10 mouse cellular contexts compared by ENCODE assay signal in the genomic region with DNA sequence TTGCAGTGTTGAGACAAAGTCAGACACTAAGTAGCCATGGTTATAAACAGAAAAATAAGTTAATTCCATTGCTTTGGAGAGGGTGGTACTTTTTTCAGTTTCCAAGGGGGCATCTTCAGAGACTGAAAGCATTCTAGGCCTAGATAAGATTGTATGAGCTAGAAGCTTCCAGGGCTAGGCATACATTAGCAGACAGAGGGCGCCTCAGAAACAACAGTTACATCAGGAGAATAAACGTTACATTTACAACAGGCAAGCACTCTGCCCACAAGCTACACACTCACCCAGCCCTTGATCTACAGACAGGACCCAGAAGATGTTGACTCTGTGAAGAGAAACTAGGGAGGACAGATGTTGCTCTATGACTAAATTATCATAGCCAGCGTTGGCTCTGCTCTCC. TPM values are rescaled to one million over a fixed set of nuclear protein-coding genes. Genes with fewer than 3 reads are reported as not detected.
DNase-seq lines count a peak whose midpoint lies in the region; ATAC-seq and TF ChIP-seq lines count a peak whose summit lies in the region.
"Had no signal": no experiment of that assay in that cellular context is flagged by ENCODE, and none has a peak within 500 bp of the region (broad histone marks: within the 10 kb centered on the region; RNA-seq: fewer than 3 reads in every experiment).

No protein-coding gene starts in this region.

- no peak overlapping the region for H3K27ac ChIP-seq in embryonic facial prominence, embryonic 14.5 days (replicated peaks; ENCODE audit: low read depth, low read length)
- H3K27ac ChIP-seq in embryonic facial prominence, embryonic 10.5 days (replicated peaks): no peak overlapping the region
- H3K27ac ChIP-seq: stomach, embryonic 15.5 days had no signal

- WGBS in embryonic facial prominence, embryonic 14.5 days: 52% methylated on average over 3 of the region's 3 CpGs
- 61% methylated on average over 3 of the region's 3 CpGs for WGBS in embryonic facial prominence, embryonic 10.5 days

- H3K4me1 ChIP-seq in embryonic facial prominence, embryonic 14.5 days (ENCODE audit: control insufficient read depth, insufficient read depth, low read length): no peaks in the 10 kb centered on the region
- H3K4me1 ChIP-seq in embryonic facial prominence, embryonic 10.5 days: no peaks in the 10 kb centered on the region
- H3K4me1 ChIP-seq: stomach, embryonic 15.5 days had no signal

- no peak overlapping the region for H3K4me3 ChIP-seq in embryonic facial prominence, embryonic 14.5 days (ENCODE audit: low read depth, low read length)
- H3K4me3 ChIP-seq in embryonic facial prominence, embryonic 10.5 days: no peak overlapping the region
- H3K4me3 ChIP-seq: stomach, embryonic 15.5 days had no signal

- intact Hi-C loops in left cerebral cortex, postnatal 14 days (cut with DNase I): no loop called here
- intact Hi-C loops in left cerebral cortex, postnatal 10 days (cut with DNase I): no loop called here

- no peak for TF ChIP-seq POLR2A in brain, embryonic 14.5 days (IDR thresholded peaks at IDR 0.05; ENCODE audit: borderline replicate concordance, extremely low read depth, insufficient read depth, insufficient read length, poor library complexity, severe bottlenecking)

- no peak overlapping the region for H3K4me2 ChIP-seq in embryonic facial prominence, embryonic 14.5 days (ENCODE audit: low read depth, low read length)
- H3K4me2 ChIP-seq: stomach, embryonic 15.5 days had no signal

- peaks cover 51% of the 10 kb centered on the region for H3K36me3 ChIP-seq in embryonic facial prominence, embryonic 14.5 days (ENCODE audit: control insufficient read depth, insufficient read depth, low read length)
- H3K36me3 ChIP-seq in embryonic facial prominence, embryonic 10.5 days (replicated peaks): peaks cover 57% of the 10 kb centered on the region
- H3K36me3 ChIP-seq: stomach, embryonic 15.5 days had no signal

- peak; percentile 40; the same call in 1 of the 2 replicates for TF ChIP-seq CTCF in brain, embryonic 14.5 days (IDR thresholded peaks at IDR 0.05; ENCODE audit: borderline replicate concordance, extremely low read depth, insufficient read depth, insufficient read length)

- H3K9me3 ChIP-seq in embryonic facial prominence, embryonic 14.5 days (ENCODE audit: control insufficient read depth, low read length): no peaks in the 10 kb centered on the region
- H3K9me3 ChIP-seq in embryonic facial prominence, embryonic 10.5 days: no peaks in the 10 kb centered on the region
- H3K9me3 ChIP-seq: G1E; stomach, embryonic 15.5 days had no signal

- peak; percentile 38 for DNase-seq in embryonic facial prominence, embryonic 14.5 days (ENCODE audit: low spot score)
- no peak for DNase-seq in embryonic facial prominence, embryonic 10.5 days (ENCODE audit: low spot score)
- DNase-seq in left cerebral cortex, postnatal 14 days (ENCODE audit: low spot score in 2 of 2): peak; percentile 46 to 66
- no peak for DNase-seq in left cerebral cortex, postnatal 10 days (ENCODE audit: extremely low spot score in 1 of 2, low spot score in 2 of 2)
- peak; percentile 58 for DNase-seq in brain, embryonic 14.5 days (ENCODE audit: low read depth)
- peak; percentile 26 for DNase-seq in right cerebral cortex, postnatal 14 days
- DNase-seq in gastrocnemius, postnatal 10 days: no peak
- no peak for DNase-seq in natural killer cell, adult 2 months (ENCODE audit: low spot score in 2 of 2)

- H3K9ac ChIP-seq in embryonic facial prominence, embryonic 14.5 days (ENCODE audit: low read depth, low read length): no peak overlapping the region
- H3K9ac ChIP-seq: stomach, embryonic 15.5 days had no signal

- ATAC-seq in embryonic facial prominence, embryonic 14.5 days (ENCODE audit: low read depth): no peak

- H3K27me3 ChIP-seq in embryonic facial prominence, embryonic 14.5 days (replicated peaks; ENCODE audit: control insufficient read depth, insufficient read depth, low read length): no peaks in the 10 kb centered on the region
- H3K27me3 ChIP-seq in embryonic facial prominence, embryonic 10.5 days (replicated peaks; ENCODE audit: low read depth, poor library complexity, severe bottlenecking): no peaks in the 10 kb centered on the region
- H3K27me3 ChIP-seq: stomach, embryonic 15.5 days had no signal

RNA-seq across cellular contexts. Expression of a gene that starts 34.4 kb away (rescaled TPM):
- polyA plus RNA-seq in embryonic facial prominence, embryonic 14.5 days (2014; fragmentation: Nextera tagmentation; extraction: Ambion mirVana): 74.6 and 81.1 TPM in 2 replicates
- 11.1 and 11.2 TPM in 2 replicates for polyA plus RNA-seq in embryonic facial prominence, embryonic 10.5 days (2016; fragmentation: Nextera tagmentation; extraction: Ambion mirVana)
- 1 to 10 TPM; 8.4 to 9.7 TPM for total RNA-seq in left cerebral cortex, postnatal 14 days (2021)
- total RNA-seq in left cerebral cortex, postnatal 10 days (2021): 10 to 100 TPM in 1 of 2 experiments, 1 to 10 TPM in 1; 8.1 to 10.7 TPM
- 11.6 and 12.2 TPM in 2 replicates for polyA plus RNA-seq in brain, embryonic 14.5 days (2012; rRNA removed)
- 10 to 100 TPM; 20.9 to 26.6 TPM for total RNA-seq in gastrocnemius, postnatal 10 days (2021)

RNA-seq across cellular contexts. Expression of a gene that starts 36.6 kb away (rescaled TPM):
- polyA plus RNA-seq in embryonic facial prominence, embryonic 14.5 days (2014; fragmentation: Nextera tagmentation; extraction: Ambion mirVana): 10.1 and 11.1 TPM in 2 replicates
- 17.6 and 18.2 TPM in 2 replicates for polyA plus RNA-seq in embryonic facial prominence, embryonic 10.5 days (2016; fragmentation: Nextera tagmentation; extraction: Ambion mirVana)
- 1 to 10 TPM; 8.5 to 9.4 TPM for total RNA-seq in left cerebral cortex, postnatal 14 days (2021)
- total RNA-seq in left cerebral cortex, postnatal 10 days (2021): 10 to 100 TPM in 1 of 2 experiments, 1 to 10 TPM in 1; 9.1 to 11.0 TPM
- 15.9 and 16.5 TPM in 2 replicates for polyA plus RNA-seq in brain, embryonic 14.5 days (2012; rRNA removed)
- total RNA-seq in gastrocnemius, postnatal 10 days (2021): 1 to 10 TPM; 6.0 to 7.5 TPM

RNA-seq across cellular contexts. Expression of a gene that starts 50.0 kb away (rescaled TPM):
- polyA plus RNA-seq in embryonic facial prominence, embryonic 14.5 days (2014; fragmentation: Nextera tagmentation; extraction: Ambion mirVana): 17.9 and 18.0 TPM in 2 replicates
- polyA plus RNA-seq in embryonic facial prominence, embryonic 10.5 days (2016; fragmentation: Nextera tagmentation; extraction: Ambion mirVana): 8.6 and 9.1 TPM in 2 replicates
- total RNA-seq in left cerebral cortex, postnatal 14 days (2021): 10 to 100 TPM; 91.4 to 98.7 TPM
- total RNA-seq in left cerebral cortex, postnatal 10 days (2021): 100 to 1,000 TPM; 146 to 177 TPM
- 50.6 and 72.2 TPM in 2 replicates for polyA plus RNA-seq in brain, embryonic 14.5 days (2012; rRNA removed)
- 1 to 10 TPM; 7.3 to 7.9 TPM for total RNA-seq in gastrocnemius, postnatal 10 days (2021)

Comparison
In these comparisons a context has a peak if more than half of its experiments do, and no peak if none do; other contexts are left out.
1. DNase-seq: peak in embryonic facial prominence, embryonic 14.5 days (single experiment), left cerebral cortex, postnatal 14 days (2 of 2), brain, embryonic 14.5 days (single experiment) and right cerebral cortex, postnatal 14 days (single experiment); none in embryonic facial prominence, embryonic 10.5 days (single experiment), left cerebral cortex, postnatal 10 days (0 of 2), gastrocnemius, postnatal 10 days (single experiment) and natural killer cell, adult 2 months (0 of 2).
2. RNA of a gene that starts 50.0 kb away (total RNA-seq): 146 to 177 TPM in left cerebral cortex, postnatal 10 days and 91.4 to 98.7 TPM in left cerebral cortex, postnatal 14 days; 7.3 to 7.9 TPM in gastrocnemius, postnatal 10 days; every median in the first group is over 10 times any median in the second.